Mouse (Mus musculus) G1E (cell line): ENCODE results near the gene Diablo.

Experiments used
- CTCF ChIP-seq: IDR thresholded peaks from 2 replicates; pipeline ENCODE4 v1.5.1; 2012; ENCODE audit warnings: low read depth, low read length, inconsistent platforms, mixed read lengths
- GATA1 ChIP-seq: IDR thresholded peaks from 2 replicates; pipeline ENCODE4 v1.6.1; 2012; ENCODE audit warnings: borderline replicate concordance, low read length, inconsistent platforms, mixed read lengths
- GATA2 ChIP-seq: IDR thresholded peaks from 2 replicates; pipeline ENCODE4 v1.6.1; 2012; ENCODE audit warnings: low read depth, low read length, inconsistent platforms, borderline replicate concordance
- POLR2AphosphoS5 ChIP-seq: IDR thresholded peaks from 2 replicates; pipeline ENCODE4 v1.6.1; 2012; ENCODE audit warnings: low read depth, low read length, inconsistent platforms; ENCODE audit not compliant: insufficient replicate concordance
- TAL1 ChIP-seq: conservative IDR thresholded peaks from 2 replicates; pipeline ENCODE4 v1.6.1; 2012; ENCODE audit warnings: low read depth, low read length, inconsistent platforms, mixed read lengths

GRCm38 (mm10) chr5:123556451-123556850 is 32.5 kb upstream of the Diablo start:
- no peak for TF ChIP-seq GATA1
- TF ChIP-seq CTCF = no peak
- no peak for TF ChIP-seq TAL1
- TF ChIP-seq GATA2 = no peak
- TF ChIP-seq POLR2AphosphoS5 = no peak
